9 mouse cellular contexts compared by ENCODE assay signal in the genomic region with DNA sequence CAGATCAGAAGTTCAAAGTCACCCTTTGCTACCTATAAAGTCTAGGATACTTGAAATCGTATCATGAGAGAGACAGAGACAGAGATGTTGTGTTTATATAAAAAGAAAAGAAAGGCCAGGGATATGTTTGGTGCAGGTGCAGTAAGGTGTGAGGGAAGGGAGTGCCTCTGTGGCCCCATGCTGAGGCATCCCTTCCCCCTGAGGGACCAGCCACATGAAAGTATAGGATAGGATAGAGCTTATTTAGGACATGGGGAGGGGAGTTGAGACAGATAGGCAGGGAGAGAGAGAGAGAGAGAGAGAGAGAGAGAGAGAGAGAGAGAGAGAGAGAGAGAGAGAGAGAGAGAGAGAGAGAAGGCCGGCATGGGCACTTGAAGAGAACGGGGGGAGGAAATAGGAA.
A peak's percentile ranks its signal among the peaks of the same experiment; 100 is the strongest.
DNase-seq lines count a peak whose midpoint lies in the region; ATAC-seq and TF ChIP-seq lines count a peak whose summit lies in the region.
"Had no signal": no experiment of that assay in that cellular context is flagged by ENCODE, and none has a peak within 500 bp of the region (broad histone marks: within the 10 kb centered on the region; RNA-seq: fewer than 3 reads in every experiment).

No protein-coding gene starts in this region.

- intact Hi-C loops in gastrocnemius, adult 2 months (cut with DNase I) = no loop called here

- peak overlapping the region; percentile 41 for H3K4me2 ChIP-seq in kidney, embryonic 15.5 days
- peak overlapping the region; percentile 36 for H3K4me2 ChIP-seq in embryonic facial prominence, embryonic 14.5 days (ENCODE audit: low read depth, low read length)
- peak overlapping the region; percentile 42 for H3K4me2 ChIP-seq in hindbrain, embryonic 12.5 days (replicated peaks)
- H3K4me2 ChIP-seq in midbrain, embryonic 14.5 days (ENCODE audit: low read length) = peak overlapping the region; percentile 43

- no peak overlapping the region for H3K9ac ChIP-seq in kidney, embryonic 15.5 days
- H3K9ac ChIP-seq in embryonic facial prominence, embryonic 14.5 days (ENCODE audit: low read depth, low read length) = no peak overlapping the region
- H3K9ac ChIP-seq in hindbrain, embryonic 12.5 days = no peak overlapping the region
- H3K9ac ChIP-seq in midbrain, embryonic 14.5 days (replicated peaks; ENCODE audit: low read length) = no peak overlapping the region

- 11% methylated on average over 3 of the region's 3 CpGs for WGBS in kidney, embryonic 15.5 days
- WGBS in embryonic facial prominence, embryonic 14.5 days = 9% methylated on average over 3 of the region's 3 CpGs
- WGBS in hindbrain, embryonic 12.5 days = 13% methylated on average over 3 of the region's 3 CpGs
- 8% methylated on average over 3 of the region's 3 CpGs for WGBS in midbrain, embryonic 14.5 days

- no peak overlapping the region for H3K27ac ChIP-seq in kidney, embryonic 15.5 days
- no peak overlapping the region for H3K27ac ChIP-seq in embryonic facial prominence, embryonic 14.5 days (replicated peaks; ENCODE audit: low read depth, low read length)
- peak overlapping the region; percentile 4; the same call in 1 of the 2 replicates for H3K27ac ChIP-seq in hindbrain, embryonic 12.5 days
- H3K27ac ChIP-seq in midbrain, embryonic 14.5 days (replicated peaks; ENCODE audit: low read depth, low read length) = peak overlapping the region; percentile 62
- no peak overlapping the region for H3K27ac ChIP-seq in gastrocnemius, adult 2 months
- H3K27ac ChIP-seq: macrophage had no signal

- no peak for DNase-seq in kidney, adult 8-10 months
- DNase-seq in embryonic facial prominence, embryonic 14.5 days (ENCODE audit: low spot score) = no peak
- no peak for DNase-seq in midbrain, embryonic 14.5 days
- DNase-seq in gastrocnemius, adult 2 months = no peak
- DNase-seq in cerebellum, adult 8-10 months = no peak

- no peak overlapping the region for H3K4me3 ChIP-seq in kidney, embryonic 15.5 days (replicated peaks)
- H3K4me3 ChIP-seq in embryonic facial prominence, embryonic 14.5 days (ENCODE audit: low read depth, low read length) = no peak overlapping the region
- no peak overlapping the region for H3K4me3 ChIP-seq in hindbrain, embryonic 12.5 days
- H3K4me3 ChIP-seq in midbrain, embryonic 14.5 days (replicated peaks; ENCODE audit: low read depth, low read length) = no peak overlapping the region
- no peak overlapping the region for H3K4me3 ChIP-seq in gastrocnemius, adult 2 months

- ATAC-seq in kidney, embryonic 15.5 days (replicated peaks; ENCODE audit: low FRiP score) = no peak
- ATAC-seq in embryonic facial prominence, embryonic 14.5 days (ENCODE audit: low read depth) = no peak
- no peak for ATAC-seq in hindbrain, embryonic 12.5 days (ENCODE audit: low FRiP score)
- ATAC-seq in midbrain, embryonic 14.5 days (ENCODE audit: low FRiP score, low TSS enrichment) = no peak
- ATAC-seq: inflammation-experienced regulatory T-cells, adult 6 months had no signal

- peaks cover 4% of the 10 kb centered on the region; the same call in 1 of the 2 replicates for H3K27me3 ChIP-seq in kidney, embryonic 15.5 days
- H3K27me3 ChIP-seq in embryonic facial prominence, embryonic 14.5 days (replicated peaks; ENCODE audit: control insufficient read depth, insufficient read depth, low read length) = no peaks in the 10 kb centered on the region
- H3K27me3 ChIP-seq in hindbrain, embryonic 12.5 days = peaks cover 9% of the 10 kb centered on the region
- no peaks in the 10 kb centered on the region for H3K27me3 ChIP-seq in midbrain, embryonic 14.5 days (ENCODE audit: control insufficient read depth, insufficient read depth, low read length)

- H3K9me3 ChIP-seq in kidney, embryonic 15.5 days (replicated peaks) = no peaks in the 10 kb centered on the region
- no peaks in the 10 kb centered on the region for H3K9me3 ChIP-seq in embryonic facial prominence, embryonic 14.5 days (ENCODE audit: control insufficient read depth, low read length)
- H3K9me3 ChIP-seq in hindbrain, embryonic 12.5 days (replicated peaks) = no peaks in the 10 kb centered on the region
- H3K9me3 ChIP-seq in midbrain, embryonic 14.5 days (ENCODE audit: control insufficient read depth, low read length) = no peaks in the 10 kb centered on the region

- TF ChIP-seq CTCF in gastrocnemius, adult 2 months (IDR thresholded peaks at IDR 0.05) = no peak

- peaks cover 65% of the 10 kb centered on the region for H3K4me1 ChIP-seq in kidney, embryonic 15.5 days
- peaks cover 19% of the 10 kb centered on the region for H3K4me1 ChIP-seq in embryonic facial prominence, embryonic 14.5 days (ENCODE audit: control insufficient read depth, insufficient read depth, low read length)
- H3K4me1 ChIP-seq in hindbrain, embryonic 12.5 days = peaks cover 68% of the 10 kb centered on the region
- H3K4me1 ChIP-seq in midbrain, embryonic 14.5 days (ENCODE audit: control insufficient read depth, insufficient read depth, low read length) = peaks cover 55% of the 10 kb centered on the region

- H3K36me3 ChIP-seq in kidney, embryonic 15.5 days = no peaks in the 10 kb centered on the region
- no peaks in the 10 kb centered on the region for H3K36me3 ChIP-seq in embryonic facial prominence, embryonic 14.5 days (ENCODE audit: control insufficient read depth, insufficient read depth, low read length)
- no peaks in the 10 kb centered on the region for H3K36me3 ChIP-seq in hindbrain, embryonic 12.5 days
- no peaks in the 10 kb centered on the region for H3K36me3 ChIP-seq in midbrain, embryonic 14.5 days (ENCODE audit: control insufficient read depth, insufficient read depth, low read length)

Comparison
In these comparisons a context has a peak if more than half of its experiments do, and no peak if none do; other contexts are left out.
1. H3K27ac ChIP-seq: peak in hindbrain, embryonic 12.5 days (single experiment) and midbrain, embryonic 14.5 days (single experiment); none in kidney, embryonic 15.5 days (single experiment), embryonic facial prominence, embryonic 14.5 days (single experiment) and gastrocnemius, adult 2 months (single experiment).
2. Peak in every context shown above with its lines, with median percentiles within 50 percentile points of each other: H3K4me2 ChIP-seq.